Mouse (Mus musculus): ENCODE measurements at regions not wholly inside any gene's neighbourhood (a gene's known extent, or its start where the extent isn't known, plus 50 kb on each side); places are given as distances from the start of the nearest gene placed in this dataset.
A peak's percentile ranks its signal among the peaks of the same experiment; 100 is the strongest.

- Histone ChIP-seq H3K27me3 (ENCODE audit: control insufficient read depth, insufficient read depth, low read length) (no peaks in the 10 kb centered on the region), H3K4me2 (replicated peaks; ENCODE audit: low read depth, low read length, severe bottlenecking) (no peak overlapping the region), H3K27ac (replicated peaks; ENCODE audit: low read depth, low read length) (no peak overlapping the region), H3K36me3 (ENCODE audit: control insufficient read depth, insufficient read depth, low read length) (no peaks in the 10 kb centered on the region), H3K9me3 (ENCODE audit: control insufficient read depth, low read length) (no peaks in the 10 kb centered on the region), H3K4me3 (replicated peaks; ENCODE audit: low read length) (no peak overlapping the region), H3K4me1 (ENCODE audit: control insufficient read depth, insufficient read depth, low read length) (no peaks in the 10 kb centered on the region), H3K9ac (ENCODE audit: low read depth, low read length, severe bottlenecking) (no peak overlapping the region)
- no peak for TF ChIP-seq POLR2A (IDR thresholded peaks at IDR 0.05; ENCODE audit: borderline replicate concordance, extremely low read depth, insufficient read depth, insufficient read length)
- 88% methylated on average over 2 of the region's 2 CpGs for whole genome bisulfite sequencing
- ATAC-seq (ENCODE audit: low FRiP score, low read depth) (no peak), DNase-seq (ENCODE audit: low spot score) (no peak)
These were observed 76.1 kb upstream of the Dynlt3 start for GRCm38 (mm10) chrX:9738904-9739303.

- DNase-seq (ENCODE audit: low spot score) (no peak), ATAC-seq (ENCODE audit: low FRiP score, low read depth) (no peak)
- Histone ChIP-seq H3K27ac (replicated peaks; ENCODE audit: low read depth, low read length) (no peak overlapping the region), H3K4me2 (replicated peaks; ENCODE audit: low read depth, low read length, severe bottlenecking) (no peak overlapping the region), H3K27me3 (ENCODE audit: control insufficient read depth, insufficient read depth, low read length) (no peaks in the 10 kb centered on the region), H3K4me1 (ENCODE audit: control insufficient read depth, insufficient read depth, low read length) (no peaks in the 10 kb centered on the region), H3K36me3 (ENCODE audit: control insufficient read depth, insufficient read depth, low read length) (no peaks in the 10 kb centered on the region), H3K9me3 (ENCODE audit: control insufficient read depth, low read length) (no peaks in the 10 kb centered on the region), H3K4me3 (replicated peaks; ENCODE audit: low read length) (no peak overlapping the region), H3K9ac (ENCODE audit: low read depth, low read length, severe bottlenecking) (no peak overlapping the region)
- WGBS, result 73% methylated on average over 3 of the region's 3 CpGs
- no peak for TF ChIP-seq POLR2A (IDR thresholded peaks at IDR 0.05; ENCODE audit: borderline replicate concordance, extremely low read depth, insufficient read depth, insufficient read length)
These were observed 79.7 kb upstream of the Dynlt3 start for GRCm38 (mm10) chrX:9742518-9742917.

GRCm38 (mm10) chrX:9747305-9747938 lies 84.6 kb upstream of the Dynlt3 start:
- WGBS, result 22% methylated on average over 7 of the region's 27 CpGs
- H3K4me2 ChIP-seq (replicated peaks; ENCODE audit: low read depth, low read length, severe bottlenecking), result peak overlapping the region; percentile 50
- no peaks in the 10 kb centered on the region for H3K4me1 ChIP-seq (ENCODE audit: control insufficient read depth, insufficient read depth, low read length)
- H3K27ac ChIP-seq (replicated peaks; ENCODE audit: low read depth, low read length), result no peak overlapping the region
- H3K36me3 ChIP-seq (ENCODE audit: control insufficient read depth, insufficient read depth, low read length), result no peaks in the 10 kb centered on the region
- no peaks in the 10 kb centered on the region for H3K9me3 ChIP-seq (ENCODE audit: control insufficient read depth, low read length)
- ATAC-seq (ENCODE audit: low FRiP score, low read depth) (no peak), DNase-seq (ENCODE audit: low spot score) (peak; percentile 2)
- H3K27me3 ChIP-seq (ENCODE audit: control insufficient read depth, insufficient read depth, low read length), result no peaks in the 10 kb centered on the region
- peak overlapping the region; percentile 31 for H3K4me3 ChIP-seq (replicated peaks; ENCODE audit: low read length)
- no peak overlapping the region; the same call in 1 of the 2 replicates for H3K9ac ChIP-seq (ENCODE audit: low read depth, low read length, severe bottlenecking)
- TF ChIP-seq POLR2A (IDR thresholded peaks at IDR 0.05; ENCODE audit: borderline replicate concordance, extremely low read depth, insufficient read depth, insufficient read length), result no peak

GRCm38 (mm10) chrX:9752954-9753572 lies 90.3 kb upstream of the Dynlt3 start:
- WGBS, result 68% methylated on average over 5 of the region's 5 CpGs
- no peak overlapping the region for H3K9ac ChIP-seq (ENCODE audit: low read depth, low read length, severe bottlenecking)

GRCm38 (mm10) chrX:9769540-9769939 lies 77.2 kb upstream of the Hypm start:
- DNase-seq (ENCODE audit: low spot score) (no peak), ATAC-seq (ENCODE audit: low FRiP score, low read depth) (no peak)
- no peak overlapping the region for H3K9ac ChIP-seq (ENCODE audit: low read depth, low read length, severe bottlenecking)
- no peak overlapping the region for H3K4me3 ChIP-seq (replicated peaks; ENCODE audit: low read length)
- no peaks in the 10 kb centered on the region for H3K27me3 ChIP-seq (ENCODE audit: control insufficient read depth, insufficient read depth, low read length)
- H3K27ac ChIP-seq (replicated peaks; ENCODE audit: low read depth, low read length), result no peak overlapping the region
- H3K4me2 ChIP-seq (replicated peaks; ENCODE audit: low read depth, low read length, severe bottlenecking), result no peak overlapping the region
- H3K4me1 ChIP-seq (ENCODE audit: control insufficient read depth, insufficient read depth, low read length), result no peaks in the 10 kb centered on the region
- H3K36me3 ChIP-seq (ENCODE audit: control insufficient read depth, insufficient read depth, low read length), result no peaks in the 10 kb centered on the region
- TF ChIP-seq POLR2A (IDR thresholded peaks at IDR 0.05; ENCODE audit: borderline replicate concordance, extremely low read depth, insufficient read depth, insufficient read length), result no peak
- H3K9me3 ChIP-seq (ENCODE audit: control insufficient read depth, low read length), result no peaks in the 10 kb centered on the region

More at GRCm38 (mm10) chrX:9752954-9753572, 90.3 kb upstream of the Dynlt3 start:
- Histone ChIP-seq H3K9me3 (ENCODE audit: control insufficient read depth, low read length) (no peaks in the 10 kb centered on the region), H3K27me3 (ENCODE audit: control insufficient read depth, insufficient read depth, low read length) (no peaks in the 10 kb centered on the region), H3K4me2 (replicated peaks; ENCODE audit: low read depth, low read length, severe bottlenecking) (no peak overlapping the region), H3K27ac (replicated peaks; ENCODE audit: low read depth, low read length) (no peak overlapping the region), H3K4me1 (ENCODE audit: control insufficient read depth, insufficient read depth, low read length) (no peaks in the 10 kb centered on the region), H3K36me3 (ENCODE audit: control insufficient read depth, insufficient read depth, low read length) (no peaks in the 10 kb centered on the region), H3K4me3 (replicated peaks; ENCODE audit: low read length) (no peak overlapping the region)
- DNase-seq (ENCODE audit: low spot score) (no peak), ATAC-seq (ENCODE audit: low FRiP score, low read depth) (no peak)
- TF ChIP-seq POLR2A (IDR thresholded peaks at IDR 0.05; ENCODE audit: borderline replicate concordance, extremely low read depth, insufficient read depth, insufficient read length), result no peak
